Mouse (Mus musculus) gastrocnemius, adult 8-10 months (tissue): ENCODE results near the gene Pmm1. TPM values are rescaled to one million over a fixed set of nuclear protein-coding genes. Genes with fewer than 3 reads are reported as not detected.
"Not testable (repeated sequence)": the region's sequence is repeated elsewhere in the genome, so short reads cannot be mapped to it uniquely, and the experiment has no call there.

Experiments used
- DNase-seq, 2 experiments: peaks; one replicate each; pipeline ENCODE4 v3.0.0; 2022; ENCODE audit warnings: low spot score in 2 of 2
- total RNA-seq, 4 experiments: library from RNA; stranded (reverse); gene quantifications; 2 replicates each; pipeline ENCODE4 v1.2.4; 2022

Pmm1 gene
- total RNA-seq = 10 to 100 TPM; 15.6 to 17.9 (median 15.9) TPM

DNA sequence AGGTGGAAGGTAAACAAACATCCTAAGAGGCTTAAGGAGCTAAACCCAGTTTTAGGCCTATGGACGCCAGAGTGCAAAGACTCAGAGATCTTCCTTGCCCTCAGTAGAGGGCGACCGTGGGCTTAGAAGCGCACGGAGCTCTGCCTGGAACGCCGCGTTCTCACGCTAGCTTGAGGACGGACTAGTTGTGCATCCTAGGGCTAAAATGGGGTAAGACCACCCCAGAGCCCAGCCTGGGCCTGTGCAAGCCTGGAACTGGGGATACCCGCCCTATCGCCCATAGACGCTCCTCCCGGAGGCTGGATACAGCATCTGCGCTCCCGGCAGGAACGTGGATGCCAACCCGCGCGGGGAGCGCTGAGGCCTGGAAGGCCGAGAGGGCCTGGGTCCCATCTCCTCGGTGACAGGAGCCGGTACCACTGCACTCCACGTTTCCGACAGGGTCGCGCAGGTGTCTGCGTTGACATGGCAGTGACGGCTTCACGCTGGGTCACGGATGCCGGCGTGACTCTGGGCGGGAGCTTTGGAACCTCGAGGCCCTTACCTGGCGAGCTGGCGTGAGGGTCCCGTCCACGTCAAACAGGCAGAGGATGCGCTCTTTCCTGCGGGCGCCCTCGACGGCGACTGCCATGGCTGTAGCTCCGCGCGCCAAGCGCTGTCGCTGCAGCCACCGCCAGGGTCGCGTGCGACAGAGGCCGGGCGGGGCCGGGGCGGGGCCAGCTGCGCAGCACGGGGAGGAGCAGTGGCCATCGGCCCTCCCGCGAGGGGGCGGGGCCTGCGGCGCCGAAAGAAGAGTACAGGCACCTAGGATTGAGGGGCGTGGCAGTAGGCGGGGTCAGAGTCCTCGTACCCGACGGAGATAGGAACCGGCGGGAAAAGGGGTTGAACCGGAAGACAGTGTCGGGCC, at the start of gene Pmm1:
Pmm1 (minus strand) TSS at position 760 of the 907 bp plus-strand sequence.
- DNase-seq = peak; percentile 99

- no peak for DNase-seq
These were observed 43.5 kb upstream of the Pmm1 start for GRCm38 (mm10) chr15:82004257-82004656.

GRCm38 (mm10) chr15:81993992-81994391, 33.3 kb upstream of the Pmm1 start:
- DNase-seq = no peak

- no peak for DNase-seq
These were observed 29.8 kb upstream of the Pmm1 start for GRCm38 (mm10) chr15:81990549-81990948.

DNA sequence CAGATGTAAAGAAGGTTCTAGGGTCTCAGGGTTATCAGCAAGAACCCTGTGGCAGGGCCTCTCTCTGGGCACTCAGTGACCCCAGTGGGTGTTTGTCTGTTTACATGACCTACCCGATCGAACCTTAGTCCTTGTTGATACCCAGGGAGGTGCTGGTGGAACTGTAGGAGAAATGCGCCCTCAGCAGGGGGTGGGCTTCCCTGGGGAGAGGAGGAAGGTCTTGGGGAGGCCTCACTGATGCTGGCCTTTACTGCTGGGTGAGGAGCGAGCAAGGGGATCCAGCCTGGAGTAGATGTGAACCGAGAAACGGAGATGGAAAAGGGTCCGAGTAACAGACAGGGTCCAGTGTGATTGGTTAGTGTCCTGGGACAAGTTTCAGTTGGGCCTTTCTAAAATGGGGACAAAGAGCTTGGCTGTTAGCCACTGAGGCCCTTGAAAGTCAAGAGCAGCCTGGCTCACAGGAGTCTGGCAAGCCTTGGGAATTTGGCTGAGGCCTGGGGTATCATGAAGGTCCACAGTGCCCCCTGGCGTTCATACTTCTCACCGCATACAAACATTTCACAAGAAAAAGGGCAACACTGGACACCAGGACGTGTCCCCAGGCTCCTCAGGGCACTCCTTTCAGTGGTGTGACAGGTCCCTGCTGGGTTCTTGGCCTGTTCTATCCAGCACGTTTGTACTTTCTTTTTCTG, 28.8 kb upstream of the Pmm1 start:
- peak; percentile 84 to 87 for DNase-seq

GRCm38 (mm10) chr15:81987646-81988045, 26.9 kb upstream of the Pmm1 start, which contains the start of gene Xrcc6:
Gene Xrcc6, plus strand, starts transcription at chr15:81987835.
- DNase-seq = no peak

DNA sequence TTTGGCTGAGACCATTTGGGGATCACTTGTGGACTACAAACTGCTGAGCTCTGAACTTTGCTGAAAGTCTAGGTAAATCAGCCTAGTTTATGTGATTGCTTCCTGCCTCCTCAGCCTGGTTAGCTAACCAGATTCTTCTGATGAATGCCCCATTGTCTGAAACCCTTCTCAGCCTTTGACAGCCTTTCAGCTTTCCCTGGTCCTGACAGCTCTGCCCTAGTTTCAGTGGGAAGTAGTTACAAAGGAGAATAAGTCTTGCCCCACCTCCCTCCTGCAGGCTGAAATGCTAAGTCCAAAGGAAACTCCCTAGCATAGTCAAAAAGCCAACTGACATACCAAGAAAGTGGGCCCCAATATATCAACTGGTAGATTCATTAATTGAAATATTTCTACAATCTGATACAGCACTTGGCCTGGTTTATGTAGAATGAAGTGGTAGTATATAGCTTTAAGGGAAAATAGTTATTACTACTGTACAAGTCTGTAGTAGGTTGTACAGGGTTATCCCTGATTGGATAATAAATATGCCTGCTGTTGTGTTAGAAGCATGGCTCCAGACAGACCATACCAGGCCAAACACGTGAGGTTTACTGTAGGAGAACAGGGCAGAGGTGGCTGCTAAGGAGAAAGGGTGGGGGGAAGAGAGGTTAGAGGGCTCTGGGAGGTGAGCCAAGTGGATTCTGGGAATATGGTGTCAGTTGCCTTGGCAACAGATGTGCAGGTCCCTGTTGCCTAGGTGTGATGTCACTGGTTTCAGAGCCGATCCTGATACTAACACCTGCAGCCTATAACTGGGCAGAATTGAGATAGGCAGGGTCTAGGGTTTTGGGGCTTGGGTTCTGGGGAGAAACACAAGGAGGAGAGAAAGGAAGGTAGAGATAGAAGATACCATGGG, 24.8 kb upstream of the Pmm1 start:
- no peak for DNase-seq

DNA sequence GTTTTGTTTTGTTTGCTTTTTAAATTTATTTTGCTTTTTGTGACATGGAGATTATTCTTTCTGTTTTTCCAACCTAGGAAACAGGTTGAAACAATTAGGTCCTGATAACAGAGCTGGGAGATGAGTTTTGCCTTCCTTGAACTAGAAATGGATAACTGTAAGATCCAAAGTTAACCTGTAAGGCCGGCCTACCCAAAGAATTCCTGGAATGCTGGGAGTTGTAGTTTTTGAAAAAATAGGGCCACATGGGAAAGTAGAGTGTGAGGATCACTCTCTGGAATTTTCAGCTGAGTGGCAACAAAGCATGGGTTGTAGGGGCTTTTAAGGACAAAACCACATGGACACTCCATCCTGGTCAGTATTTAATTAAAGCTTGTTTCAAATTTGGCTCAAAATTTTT, 21.4 kb upstream of the Pmm1 start:
- no peak for DNase-seq

DNA sequence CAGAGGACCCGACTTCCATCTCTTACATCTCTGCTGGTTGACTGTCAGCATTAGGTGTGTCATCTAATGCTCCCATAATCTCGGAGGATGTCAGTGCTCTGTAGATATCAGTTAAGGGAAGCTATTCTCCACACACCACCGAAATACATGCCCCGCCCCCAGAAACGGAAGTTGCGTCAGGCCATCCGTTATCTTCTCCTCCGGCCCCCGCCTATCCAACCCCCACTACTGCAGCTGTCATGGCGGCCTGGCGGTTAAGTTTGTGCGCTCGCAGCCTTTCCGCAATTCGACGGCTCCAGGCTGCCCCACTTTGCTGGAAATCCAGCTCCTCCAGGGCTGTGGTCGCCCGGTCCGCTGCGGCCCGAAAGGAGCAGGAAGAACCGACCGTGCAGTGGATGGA, 19.6 kb upstream of the Pmm1 start, which contains the start of gene 1700029P11Rik:
1700029P11Rik (plus strand) TSS at position 220 of the 400 bp plus-strand sequence.
- DNase-seq = no peak

GRCm38 (mm10) chr15:81975156-81975555, 14.4 kb upstream of the Pmm1 start:
- DNase-seq = not testable (repeated sequence)

- DNase-seq = not testable (repeated sequence)
These were observed 9.8 kb upstream of the Pmm1 start for GRCm38 (mm10) chr15:81970498-81970897.

- DNase-seq = not testable (repeated sequence)
These were observed 8.9 kb upstream of the Pmm1 start for GRCm38 (mm10) chr15:81969635-81970034.

DNA sequence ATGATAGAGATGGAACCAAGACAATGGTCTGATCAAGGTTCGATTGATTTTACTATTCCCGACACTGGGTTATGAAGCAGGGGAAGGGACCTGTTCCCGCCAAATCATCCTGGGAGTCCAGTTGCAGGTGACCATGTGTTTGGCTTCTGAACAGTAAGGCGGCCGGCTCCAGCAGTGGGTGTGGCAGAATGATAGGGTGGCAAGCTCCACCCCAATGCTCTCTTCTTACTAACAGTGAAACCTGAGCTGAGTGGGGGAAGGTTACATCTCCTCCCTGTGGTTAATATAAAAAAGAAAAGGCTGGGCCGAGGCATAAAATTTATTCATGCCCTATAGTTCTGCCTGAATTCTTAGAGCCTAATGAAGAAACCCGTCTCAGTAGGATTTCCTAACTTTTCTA, 8.4 kb upstream of the Pmm1 start:
- DNase-seq = no peak

DNA sequence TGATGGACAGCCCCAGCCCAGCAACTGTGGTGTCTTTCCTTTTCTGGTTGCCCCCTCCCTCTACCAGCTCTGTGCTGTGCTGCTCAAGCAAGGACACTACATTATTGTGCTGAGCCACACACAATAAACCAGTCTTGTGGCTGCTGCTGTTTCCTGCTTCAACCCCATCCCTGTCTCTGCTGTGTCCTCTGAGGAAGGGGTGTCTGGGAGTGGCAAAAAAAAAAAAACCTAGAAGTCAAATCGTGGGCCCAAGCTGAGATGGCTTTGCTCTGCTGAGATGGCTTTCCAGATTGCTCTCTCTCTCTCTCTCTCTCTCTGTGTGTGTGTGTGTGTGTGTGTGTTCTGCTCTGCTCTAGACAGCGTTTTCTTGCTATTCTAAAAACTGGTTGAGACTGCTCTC, 7.7 kb upstream of the Pmm1 start:
- no peak for DNase-seq

DNA sequence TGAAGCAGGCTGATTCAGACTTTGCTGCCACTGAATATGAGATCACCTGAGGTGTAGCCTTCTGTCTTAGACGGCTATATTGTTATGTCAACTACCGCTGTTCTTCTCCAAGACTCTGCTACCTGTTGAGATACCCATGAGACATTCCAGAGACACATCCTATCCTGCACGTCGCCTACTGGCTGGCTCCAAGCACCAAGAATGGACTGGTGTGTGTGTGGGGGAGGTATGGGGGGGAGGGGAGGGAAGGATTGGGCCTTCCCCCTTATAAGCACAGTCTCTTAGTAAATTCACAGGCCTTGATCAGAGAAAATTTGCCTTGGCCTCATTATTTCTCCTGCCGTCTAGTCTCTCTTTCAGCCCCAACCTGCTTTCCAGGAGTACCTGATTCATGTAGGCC, 7.1 kb upstream of the Pmm1 start:
- DNase-seq = no peak

DNA sequence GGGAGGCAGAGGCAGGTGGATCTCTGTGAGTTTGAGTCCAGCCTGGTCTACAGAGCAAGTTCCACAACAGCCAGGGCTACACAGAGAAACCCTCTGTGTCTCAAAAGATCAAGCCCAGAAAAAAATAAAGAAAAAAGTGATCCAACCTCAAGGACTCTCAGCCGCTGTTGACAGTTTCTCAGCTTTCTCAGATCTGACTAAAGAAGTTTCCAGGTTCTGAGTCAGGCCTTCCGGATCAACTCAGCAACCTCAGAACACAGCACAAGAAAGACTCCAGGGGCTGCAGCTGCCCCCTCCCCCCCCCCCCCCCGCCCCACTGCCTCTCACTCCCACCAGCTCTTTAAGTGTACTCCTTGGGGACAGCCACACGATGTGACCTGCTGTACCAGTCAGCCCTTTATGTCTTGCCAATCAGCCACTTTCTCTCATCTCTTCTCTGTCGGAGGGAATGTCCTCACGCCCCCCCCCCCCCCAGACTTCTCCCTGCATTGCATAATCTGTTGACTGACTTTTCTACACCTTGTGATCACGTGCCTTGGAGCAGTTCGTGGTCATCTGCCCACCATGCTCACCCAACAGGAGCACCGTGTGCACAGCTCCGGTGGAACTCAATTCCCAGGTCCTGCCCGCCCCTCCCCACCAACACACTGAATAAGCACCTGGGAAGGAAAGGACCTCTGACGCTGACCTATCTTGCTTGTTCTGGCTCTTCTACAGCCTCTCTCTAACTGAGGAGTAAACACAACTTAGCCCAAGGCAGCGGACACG, 5.5 kb upstream of the Pmm1 start:
- no peak for DNase-seq

DNA sequence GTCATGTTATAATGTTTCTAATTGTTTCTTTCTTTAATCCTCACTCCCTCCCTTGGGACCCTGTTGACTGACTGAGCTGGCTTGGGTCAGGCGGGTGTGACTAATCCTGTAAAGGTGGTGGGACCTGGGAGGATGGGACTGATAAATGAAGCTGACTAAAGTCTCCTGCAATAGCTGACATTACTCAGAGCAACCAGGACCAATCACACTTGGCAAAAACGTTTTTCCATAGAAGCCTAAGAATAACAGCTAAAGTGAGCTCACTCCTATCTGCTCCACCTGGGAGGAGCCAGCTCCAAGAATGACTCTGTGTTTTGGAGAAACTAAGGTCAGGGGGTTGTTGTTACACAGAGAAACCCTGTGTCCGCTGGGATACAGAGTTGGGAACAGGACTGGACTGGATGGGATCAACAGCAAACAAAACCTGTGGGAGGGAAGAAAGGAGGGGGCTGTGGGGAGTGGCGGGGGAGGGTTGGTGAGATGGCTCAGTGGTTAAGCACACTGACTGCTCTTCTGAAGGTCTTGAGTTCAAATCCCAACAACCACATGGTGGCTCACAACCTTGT, 4.3 kb upstream of the Pmm1 start:
- no peak for DNase-seq

DNA sequence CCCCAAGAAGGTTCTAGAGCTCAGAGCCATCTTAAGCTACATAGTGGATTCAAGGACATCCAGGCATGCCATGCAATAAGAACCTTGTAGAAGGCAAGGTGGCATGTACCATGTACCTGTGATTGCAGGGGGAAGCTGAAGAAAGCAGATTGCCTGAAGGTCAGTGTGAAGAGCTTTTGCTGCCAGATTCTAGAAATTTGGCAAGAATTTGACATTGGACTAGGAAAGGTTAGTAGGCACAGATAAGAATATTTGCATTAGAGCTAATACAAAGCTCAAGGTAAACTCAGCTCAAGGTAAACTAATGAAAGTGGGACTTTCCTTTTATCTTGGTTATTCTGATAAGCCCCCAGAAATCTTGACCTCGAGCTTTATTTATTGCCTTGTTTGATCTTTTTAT, 3.5 kb upstream of the Pmm1 start:
- no peak for DNase-seq

- DNase-seq = no peak
These were observed 335 bp upstream of the Pmm1 start for GRCm38 (mm10) chr15:81961078-81961451.

DNA sequence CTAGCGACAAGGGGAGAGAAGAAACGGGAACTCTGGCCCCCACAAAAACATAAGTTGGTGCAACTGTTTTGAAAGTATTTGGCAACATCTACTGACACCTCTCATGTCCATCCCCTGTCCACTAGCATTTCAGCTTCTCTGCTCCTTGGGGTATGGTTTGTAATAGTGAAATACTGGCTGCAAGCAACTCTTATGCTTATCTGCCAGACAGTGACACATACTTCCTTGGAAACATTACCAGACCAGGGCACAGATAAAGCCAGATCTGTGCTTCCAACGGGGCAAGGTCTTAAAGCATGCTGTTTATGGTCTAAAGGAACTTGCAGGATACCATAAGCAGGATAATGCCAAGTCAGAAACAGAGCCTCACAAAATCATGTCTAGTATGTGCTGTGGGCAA, 1.8 kb downstream of the Pmm1 start:
- no peak for DNase-seq
